Mouse (Mus musculus) urinary bladder, adult 18-20 months (tissue): Measurements from ENCODE around the gene 2310011J03Rik.
A peak's percentile ranks its signal among the peaks of the same experiment; 100 is the strongest.

Experiments used
- DNase-seq, 2 experiments: peaks; one replicate each; pipeline ENCODE4 v3.0.0; 2022; ENCODE audit warnings: low spot score in 2 of 2, mixed read lengths in 2 of 2

Gene 2310011J03Rik

DNA sequence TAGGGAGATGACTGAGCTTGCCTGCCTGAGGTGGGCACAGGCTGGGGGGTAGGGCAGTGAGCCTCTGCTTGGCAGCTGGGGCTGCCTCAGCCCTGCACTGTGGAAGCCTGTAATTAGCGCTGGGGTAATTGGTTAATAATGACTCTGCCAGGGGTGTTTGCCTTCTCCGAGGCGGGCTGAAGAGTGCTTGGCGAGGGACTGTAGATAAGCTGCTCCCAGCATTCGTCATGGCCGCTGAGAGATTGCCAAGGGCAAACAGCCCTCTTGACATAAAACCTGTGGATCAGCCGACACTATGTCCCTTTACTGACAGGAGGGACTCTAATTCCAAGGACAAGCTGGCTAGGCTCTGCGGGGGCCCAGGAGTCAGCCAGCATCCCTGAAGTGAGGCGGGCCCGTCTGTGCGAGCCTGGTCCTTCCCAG is 4.0 kb downstream of the 2310011J03Rik start:
- no peak for DNase-seq

DNA sequence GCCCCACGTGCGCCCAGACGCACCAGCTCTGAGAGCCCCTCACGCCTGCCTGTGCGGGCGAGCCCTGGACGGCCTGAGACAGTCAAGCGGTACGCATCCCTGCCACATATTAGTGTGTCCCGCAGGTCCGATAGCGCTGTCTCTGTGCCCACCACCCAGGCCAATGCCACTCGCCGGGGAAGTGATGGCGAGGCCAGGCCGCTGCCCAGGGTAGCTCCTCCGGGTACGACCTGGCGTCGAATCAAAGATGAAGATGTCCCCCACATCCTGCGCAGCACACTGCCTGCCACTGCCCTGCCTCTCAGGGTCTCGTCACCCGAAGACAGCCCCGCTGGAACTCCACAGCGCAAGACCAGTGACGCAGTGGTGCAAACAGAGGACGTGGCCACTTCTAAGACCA is 5.0 kb downstream of the 2310011J03Rik start:
- DNase-seq, result no peak

DNA sequence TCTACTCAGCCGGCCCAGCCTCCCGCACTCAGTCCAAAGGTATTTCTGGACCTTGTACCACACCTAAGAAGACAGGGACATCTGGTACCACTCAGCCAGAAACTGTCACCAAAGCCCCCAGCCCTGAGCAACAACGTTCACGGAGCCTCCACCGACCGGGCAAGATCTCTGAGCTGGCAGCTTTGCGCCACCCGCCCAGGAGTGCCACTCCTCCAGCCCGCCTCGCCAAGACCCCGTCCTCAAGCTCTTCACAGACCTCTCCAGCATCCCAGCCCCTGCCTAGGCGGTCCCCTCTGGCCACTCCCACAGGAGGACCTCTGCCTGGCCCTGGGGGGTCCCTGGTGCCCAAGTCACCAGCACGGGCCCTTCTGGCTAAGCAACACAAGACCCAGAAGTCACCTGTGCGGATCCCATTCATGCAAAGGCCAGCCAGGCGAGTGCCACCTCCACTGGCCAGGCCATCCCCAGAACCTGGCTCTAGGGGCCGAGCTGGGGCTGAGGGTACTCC is 5.8 kb downstream of the 2310011J03Rik start:
- no peak for DNase-seq

DNA sequence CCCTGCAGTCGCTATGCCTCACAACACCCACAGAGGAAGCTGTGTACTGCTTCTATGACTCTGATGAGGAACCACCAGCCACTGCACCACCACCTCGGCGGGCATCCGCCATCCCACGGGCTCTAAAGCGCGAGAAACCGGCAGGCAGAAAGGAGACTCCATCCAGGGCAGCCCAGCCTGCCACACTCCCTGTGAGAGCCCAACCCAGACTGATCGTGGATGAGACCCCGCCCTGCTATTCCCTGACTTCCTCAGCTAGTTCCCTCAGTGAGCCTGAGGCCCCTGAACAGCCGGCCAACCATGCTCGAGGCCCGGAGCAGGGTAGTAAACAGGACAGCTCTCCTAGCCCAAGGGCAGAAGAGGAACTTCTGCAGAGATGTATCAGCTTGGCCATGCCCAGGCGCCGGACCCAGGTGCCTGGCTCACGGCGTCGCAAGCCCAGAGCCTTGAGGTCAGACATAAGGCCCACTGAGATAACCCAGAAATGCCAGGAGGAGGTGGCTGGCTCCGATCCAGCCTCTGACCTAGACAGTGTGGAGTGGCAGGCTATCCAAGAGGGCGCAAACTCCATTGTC is 6.6 kb downstream of the 2310011J03Rik start:
- no peak for DNase-seq

DNA sequence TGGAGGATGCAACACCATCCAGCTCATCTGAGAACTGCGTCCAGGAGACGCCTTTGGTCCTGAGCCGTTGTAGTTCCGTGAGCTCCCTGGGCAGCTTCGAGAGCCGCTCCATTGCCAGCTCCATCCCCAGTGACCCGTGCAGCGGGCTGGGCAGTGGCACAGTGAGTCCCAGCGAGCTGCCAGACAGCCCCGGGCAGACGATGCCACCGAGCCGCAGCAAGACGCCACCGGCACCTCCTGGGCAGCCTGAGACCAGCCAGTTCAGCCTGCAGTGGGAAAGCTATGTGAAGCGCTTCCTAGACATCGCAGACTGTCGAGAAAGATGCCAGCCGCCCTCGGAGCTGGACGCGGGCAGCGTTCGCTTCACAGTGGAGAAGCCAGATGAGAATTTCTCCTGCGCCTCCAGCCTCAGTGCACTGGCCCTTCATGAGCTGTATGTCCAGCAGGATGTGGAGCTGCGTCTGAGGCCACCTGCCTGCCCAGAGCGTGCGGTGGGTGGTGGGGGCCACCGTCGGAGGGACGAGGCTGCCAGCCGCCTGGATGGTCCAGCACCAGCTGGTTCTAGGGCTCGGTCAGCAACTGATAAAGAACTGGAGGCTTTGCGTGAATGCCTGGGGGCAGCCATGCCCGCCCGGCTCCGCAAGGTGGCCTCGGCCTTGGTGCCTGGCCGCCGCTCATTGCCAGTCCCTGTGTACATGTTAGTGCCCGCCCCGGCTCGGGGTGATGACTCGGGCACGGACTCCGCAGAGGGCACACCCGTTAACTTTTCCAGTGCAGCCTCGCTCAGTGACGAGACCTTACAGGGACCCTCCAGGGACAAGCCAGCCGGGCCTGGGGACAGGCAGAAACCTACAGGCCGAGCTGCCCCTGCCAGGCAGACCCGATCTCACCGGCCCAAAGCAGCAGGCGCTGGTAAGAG is 7.5 kb downstream of the 2310011J03Rik start:
- DNase-seq, result no peak

DNA sequence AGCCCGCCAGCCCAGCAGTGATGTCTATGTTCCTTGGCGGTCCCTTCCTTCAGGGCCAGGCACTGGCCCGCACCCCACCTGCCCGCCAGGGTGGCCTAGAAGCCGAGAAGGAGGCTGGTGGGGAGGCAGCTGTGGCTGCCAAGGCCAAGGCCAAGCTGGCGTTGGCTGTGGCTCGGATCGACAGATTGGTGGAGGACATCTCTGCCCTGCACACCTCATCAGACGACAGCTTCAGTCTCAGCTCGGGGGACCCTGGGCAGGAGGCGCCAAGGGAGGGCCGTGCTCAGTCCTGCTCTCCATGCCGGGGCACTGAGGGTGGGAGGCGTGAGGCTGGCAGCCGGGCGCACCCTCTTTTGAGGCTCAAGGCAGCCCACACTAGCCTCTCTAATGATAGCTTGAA is 8.8 kb downstream of the 2310011J03Rik start:
- no peak for DNase-seq

DNA sequence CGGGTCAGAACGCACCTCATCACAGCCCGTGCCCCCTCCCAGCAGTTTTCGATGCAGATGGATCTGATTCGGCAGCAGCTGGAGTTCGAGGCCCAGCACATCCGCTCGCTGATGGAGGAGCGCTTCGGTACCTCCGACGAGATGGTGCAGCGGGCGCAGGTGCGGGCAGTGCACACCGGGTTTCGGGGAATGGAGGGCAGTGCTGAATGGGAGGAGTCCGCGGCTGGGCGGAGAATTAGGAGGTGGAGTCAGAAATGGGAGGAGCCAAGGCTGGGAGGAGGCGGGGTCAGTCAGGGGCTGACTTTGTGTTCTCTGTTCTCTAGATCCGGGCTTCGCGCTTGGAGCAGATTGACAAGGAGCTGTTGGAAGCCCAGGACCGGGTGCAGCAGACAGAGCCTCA is 15.5 kb downstream of the 2310011J03Rik start:
- DNase-seq, result no peak

DNA sequence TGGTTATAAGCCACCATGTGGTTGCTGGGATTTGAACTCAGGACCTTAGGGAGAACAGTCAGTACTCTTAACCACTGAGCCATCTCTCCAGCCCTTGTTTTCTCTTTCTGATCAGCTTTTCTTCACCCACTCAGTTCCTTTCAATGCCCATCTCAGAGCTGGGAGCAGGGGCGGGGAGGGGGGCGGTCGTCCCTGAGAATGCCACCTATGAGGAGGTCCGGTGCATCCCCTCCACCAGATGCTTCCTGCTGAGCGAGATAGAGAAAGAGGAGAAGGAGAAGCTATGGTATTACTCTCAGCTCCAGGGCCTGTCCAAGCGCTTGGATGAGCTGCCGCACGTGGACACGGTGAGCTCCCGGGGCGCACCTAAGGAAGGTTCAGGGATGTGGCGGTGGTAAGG is 15.9 kb downstream of the 2310011J03Rik start:
- DNase-seq, result no peak

DNA sequence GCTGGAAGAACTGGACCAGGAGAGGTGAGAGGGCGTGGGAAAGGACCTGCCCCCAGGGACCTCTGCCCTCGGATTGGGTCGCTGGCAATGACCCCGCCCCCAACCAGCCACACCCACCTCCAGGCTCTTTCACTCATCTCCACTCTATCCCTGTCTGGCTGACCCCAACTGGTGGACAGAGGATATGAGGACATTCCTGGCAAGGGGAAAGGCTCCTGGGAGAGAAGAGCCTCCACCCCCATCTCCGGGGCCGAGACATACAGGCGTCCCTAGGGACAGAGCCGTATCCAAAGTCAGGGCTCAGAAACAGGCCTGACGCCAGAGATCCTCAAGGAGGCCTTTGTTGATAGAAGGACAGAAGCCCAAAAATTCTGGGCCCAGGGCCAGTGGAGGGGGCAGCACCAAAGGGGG is 17.9 kb downstream of the 2310011J03Rik start:
- peak in 1 of 2 experiments; percentile 57 for DNase-seq

DNA sequence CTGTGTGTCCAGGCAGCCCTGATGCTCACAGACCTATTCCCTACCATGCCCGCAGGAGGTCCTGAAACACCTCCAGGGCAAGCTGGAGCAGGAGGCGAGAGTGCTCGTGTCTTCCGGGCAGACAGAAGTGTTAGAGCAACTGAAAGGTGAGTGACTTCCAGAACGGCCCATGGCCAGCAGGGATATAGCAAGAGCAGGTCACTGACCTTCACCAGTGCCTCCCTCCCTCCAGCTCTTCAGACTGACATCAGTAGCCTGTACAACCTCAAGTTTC is 18.3 kb downstream of the 2310011J03Rik start:
- DNase-seq, result no peak

DNA sequence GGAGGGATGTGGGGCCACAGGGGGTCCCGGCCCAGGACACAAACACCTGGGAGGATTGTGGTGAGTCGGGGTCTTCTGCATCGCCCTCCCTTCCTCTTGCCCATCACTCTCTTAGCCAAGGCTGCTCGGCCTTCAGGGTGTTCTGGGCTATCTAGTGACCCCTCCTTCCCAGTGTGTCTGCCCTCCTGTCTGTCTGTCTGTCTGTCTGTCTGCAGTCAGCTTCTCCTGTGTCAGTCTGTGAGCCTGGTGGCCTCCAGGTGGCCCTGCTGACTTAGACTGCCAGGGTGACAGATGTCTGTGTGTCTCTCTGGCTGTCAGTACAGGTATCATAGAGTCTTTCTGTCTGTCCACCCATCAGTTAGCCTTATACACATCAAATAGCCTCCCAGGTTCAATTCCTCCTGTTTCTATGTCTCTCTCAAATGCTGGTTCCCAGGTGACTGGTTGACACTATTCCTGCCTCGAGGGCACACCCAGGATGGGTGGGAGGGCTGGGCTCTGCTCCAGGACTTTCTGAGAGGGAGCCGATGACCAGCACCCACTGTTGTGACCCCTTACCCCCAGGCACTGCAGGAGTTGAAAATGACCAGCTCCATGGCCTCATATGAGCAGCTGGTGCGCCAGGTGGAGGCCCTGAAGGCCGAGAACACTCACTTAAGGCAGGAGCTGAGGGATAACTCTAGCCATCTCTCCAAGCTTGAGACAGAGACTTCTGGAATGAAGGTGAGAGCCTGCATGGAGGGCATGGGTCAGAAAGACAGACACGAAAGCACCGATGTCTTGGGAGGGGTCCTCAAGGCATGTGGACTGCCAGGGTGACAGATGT is 18.9 kb downstream of the 2310011J03Rik start:
- no peak for DNase-seq

DNA sequence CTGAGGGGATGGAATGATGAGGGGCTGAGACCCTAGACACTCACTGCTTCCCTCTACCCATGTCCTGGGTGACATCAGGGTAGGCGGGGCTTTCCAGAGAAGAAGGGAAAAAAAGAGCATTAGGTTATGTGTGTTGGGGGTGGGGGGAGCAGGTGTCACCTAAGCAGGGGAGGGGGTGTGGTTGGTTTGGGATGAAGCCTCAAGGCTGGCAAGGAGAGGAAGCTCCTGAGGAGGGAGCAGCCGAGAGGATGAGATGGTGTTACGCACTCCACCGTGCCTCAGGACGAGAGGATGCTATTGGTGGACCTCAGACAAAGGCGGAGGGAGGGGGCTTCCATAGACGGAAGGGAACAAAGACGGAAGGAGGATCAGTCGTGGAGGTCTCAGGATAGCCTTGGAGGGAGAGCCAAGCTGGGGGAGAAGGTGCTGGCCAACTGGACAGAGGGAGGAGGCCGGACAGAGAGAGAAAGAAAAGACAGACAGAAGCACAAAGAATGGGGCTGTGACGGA is 19.6 kb downstream of the 2310011J03Rik start:
- no peak for DNase-seq

DNA sequence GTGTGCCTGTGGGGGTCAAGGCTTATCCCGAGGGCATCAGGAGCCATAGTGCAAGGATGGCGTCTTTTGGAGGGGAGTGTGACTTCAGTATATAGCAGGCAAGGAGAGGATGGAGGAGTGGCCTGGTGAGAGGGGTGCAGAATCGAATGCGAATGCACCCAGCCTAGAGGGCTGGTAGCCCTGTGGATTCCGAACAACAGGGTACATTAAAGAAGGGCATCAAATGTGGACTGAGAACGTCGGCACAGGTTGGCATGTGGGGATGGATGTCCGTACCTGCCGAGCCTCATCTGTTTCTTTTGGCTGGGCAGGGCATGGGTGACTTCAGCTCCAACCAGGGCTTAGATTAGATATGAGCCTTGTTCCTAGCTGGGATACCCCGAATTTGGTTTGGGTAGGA is 20.5 kb downstream of the 2310011J03Rik start:
- DNase-seq, result no peak

DNA sequence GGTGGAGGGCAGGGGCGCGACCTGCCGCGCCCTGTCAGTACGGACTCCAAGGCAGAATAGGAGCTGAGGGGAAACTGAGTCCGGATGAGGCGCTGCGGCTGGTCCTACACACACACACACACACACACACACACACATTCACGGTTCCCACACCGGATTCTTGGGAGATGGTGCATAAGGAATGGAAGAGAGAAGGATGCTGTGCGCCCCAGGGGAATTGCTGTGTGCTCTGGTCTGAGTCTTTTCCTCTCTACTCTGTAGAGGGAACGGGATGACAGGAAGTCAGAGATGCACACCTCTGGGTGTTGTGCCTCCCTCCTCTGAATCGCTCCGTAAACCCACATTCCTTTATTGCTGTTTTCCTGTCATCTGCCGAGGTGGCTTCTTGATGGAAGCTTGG is 21.0 kb downstream of the 2310011J03Rik start:
- no peak for DNase-seq

DNA sequence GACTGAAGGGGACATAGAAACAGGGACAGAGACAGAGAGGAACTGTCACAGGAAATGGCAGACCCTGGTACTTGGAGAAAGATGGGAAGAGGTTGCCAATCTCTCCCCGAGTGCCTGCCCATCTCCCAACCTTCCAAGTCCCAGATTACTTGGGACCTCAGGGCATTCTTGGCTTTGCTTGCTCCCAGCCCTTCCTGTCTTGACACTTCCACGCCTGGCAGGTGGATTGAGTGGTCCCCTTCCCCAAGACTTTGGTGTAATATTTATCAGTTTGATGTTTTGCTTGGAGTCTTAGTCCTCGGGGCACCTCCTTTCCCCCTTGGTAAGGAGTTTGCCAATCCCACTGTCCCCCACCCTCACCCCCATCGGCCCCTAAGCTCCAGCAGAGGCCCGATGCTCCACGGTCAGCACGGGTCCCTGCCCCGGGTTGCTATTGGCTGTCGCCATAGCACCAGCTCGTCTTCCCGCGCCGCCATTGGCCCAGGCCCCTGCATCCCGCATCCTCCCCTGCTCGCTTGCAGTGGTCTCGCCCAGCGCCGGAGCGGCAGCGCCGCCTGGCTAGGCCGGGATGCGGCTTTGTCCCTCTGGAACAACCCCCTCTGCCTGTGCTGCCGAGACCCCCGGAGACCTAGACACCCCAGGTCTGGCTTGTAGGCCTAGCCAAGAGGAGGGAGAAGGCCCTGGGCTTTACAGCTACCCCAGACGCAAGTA is 21.6 kb downstream of the 2310011J03Rik start:
- no peak for DNase-seq

DNA sequence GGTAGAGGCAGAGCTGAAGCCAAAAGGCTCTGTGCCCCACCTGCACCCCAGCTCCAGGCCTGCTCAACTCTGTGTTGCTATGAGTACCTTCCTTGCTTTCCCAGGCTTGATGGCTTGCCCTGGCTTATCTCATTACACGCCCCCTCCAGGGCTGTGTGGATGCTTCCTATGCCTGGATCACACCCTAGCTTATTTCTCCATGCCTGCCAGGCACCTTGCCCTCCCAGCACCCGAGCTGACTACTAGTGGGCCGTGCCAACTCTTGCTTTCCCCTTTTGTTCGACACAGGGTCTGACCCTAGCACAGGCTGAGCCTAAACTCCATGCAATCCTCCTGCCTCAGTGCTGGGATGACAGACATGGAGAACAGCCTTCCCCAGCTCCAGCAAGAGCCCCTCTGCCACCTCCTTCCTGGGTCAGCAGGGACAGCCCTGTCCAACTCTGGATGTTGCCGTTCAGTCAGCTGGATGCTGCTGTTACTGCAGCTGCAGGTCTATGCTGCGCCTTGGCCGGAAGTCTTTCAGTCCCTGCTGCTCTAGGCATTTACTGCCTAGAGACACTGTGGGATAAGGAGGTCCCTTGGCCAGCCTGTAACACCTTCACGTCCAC is 22.7 kb downstream of the 2310011J03Rik start:
- no peak for DNase-seq

DNA sequence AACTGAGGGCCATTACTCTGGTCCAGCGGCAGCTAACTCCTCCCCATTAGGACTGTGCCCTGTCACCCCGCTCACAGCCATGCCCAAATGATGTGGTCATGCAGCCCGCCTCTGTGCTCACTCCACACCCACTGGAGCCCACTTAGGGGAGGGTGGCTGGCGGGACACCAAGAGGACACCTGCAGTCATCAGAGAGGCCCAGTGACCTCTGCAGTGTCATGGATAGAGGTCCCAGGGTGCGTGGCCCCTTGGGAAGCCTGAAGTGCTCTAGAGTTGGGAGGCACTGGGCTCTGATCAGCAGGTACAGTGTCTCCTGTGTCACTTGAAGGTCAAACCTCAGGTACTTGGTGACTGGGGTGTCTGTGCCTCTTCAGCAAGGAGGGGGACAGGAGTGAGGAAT is 23.5 kb downstream of the 2310011J03Rik start:
- no peak for DNase-seq

DNA sequence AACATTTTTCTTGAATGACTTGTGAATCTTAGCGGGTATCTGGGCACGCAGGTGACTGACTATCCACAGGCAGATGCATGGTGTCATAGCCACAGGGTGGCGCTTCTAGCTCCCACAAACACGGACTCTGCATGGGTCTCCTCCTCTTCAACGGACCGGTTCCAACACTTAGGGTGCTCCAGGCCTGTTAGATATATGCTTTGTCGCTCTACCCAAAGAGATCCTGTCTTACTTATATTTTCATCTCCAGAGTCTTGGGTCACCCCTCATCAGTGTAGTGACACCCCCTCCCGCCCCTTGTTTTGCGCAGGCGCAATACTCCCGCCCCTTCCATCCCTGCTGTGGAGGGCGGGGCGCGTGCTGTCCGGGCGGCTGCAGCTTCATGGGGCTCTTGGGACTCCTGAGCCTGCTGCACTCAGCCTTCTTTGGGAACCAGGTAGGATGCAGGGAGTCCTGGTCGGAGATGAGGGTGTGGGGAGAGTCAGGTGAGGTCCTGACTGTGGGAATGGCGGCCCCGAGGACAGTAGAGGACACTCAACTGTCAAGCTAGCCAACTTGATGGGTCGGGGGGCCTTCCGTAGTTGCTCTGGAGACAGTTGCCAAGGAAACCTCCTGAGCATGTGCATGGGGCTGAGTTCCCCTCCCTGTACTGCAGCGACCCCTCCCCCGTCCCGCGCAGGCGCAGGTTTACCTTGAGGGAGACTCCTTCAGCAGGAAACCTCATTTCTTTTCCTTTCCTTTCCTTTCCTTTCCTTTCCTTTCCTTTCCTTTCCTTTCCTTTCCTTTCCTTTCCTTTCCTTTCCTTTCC is 24.5 kb downstream of the 2310011J03Rik start, which contains the start of gene Apc2:
Gene Apc2, plus strand, starts transcription at position 360 of the 808 bp plus-strand sequence.
- DNase-seq, result peak; percentile 56 to 70

DNA sequence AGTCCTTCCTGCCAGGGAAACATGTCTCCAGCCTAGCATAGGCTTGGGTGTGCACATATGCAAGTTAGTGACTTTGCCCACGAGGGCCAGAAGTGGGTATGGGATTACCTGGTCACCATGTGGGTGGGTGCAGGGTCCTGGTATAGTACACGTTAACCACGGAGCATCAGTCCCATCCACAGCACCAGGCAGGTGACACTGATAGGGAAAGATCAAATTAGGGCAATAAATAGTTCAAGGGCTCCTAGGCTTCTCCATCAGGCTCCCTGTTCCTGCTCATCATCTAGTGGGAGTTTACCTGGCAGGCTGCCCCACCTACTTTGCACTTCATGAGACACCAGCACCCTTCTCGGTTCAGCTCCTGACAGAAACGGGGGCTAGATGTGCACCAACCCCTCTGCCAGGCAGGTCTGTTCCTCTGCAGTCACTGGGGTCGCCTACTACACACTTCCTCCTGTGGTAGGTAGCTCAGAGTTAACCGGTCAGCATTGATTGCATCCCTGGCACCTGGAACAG is 25.5 kb downstream of the 2310011J03Rik start:
- DNase-seq, result no peak

DNA sequence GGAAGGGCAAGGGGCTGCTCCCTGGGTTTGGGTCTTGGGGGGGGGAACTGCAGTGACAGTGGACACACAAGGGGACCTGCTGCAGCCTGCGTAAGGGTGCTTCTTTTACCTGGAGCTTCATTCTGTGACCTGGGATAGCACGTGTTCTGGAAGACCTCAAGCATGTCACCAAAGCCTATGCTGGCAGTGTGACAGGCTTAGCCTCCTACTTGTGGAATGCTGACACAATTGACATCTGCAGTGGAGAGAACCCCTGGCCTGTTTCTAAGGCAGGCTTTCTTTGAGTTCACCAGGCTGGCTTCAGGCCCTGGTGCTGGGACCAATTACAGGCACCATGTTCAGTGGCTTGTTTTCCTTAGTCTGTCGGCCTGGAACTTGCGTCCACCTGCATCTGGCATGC is 26.0 kb downstream of the 2310011J03Rik start:
- DNase-seq, result no peak
